Mouse (Mus musculus): ENCODE data around the gene Dlat. TPM values are rescaled to one million over a fixed set of nuclear protein-coding genes. Genes with fewer than 3 reads are reported as not detected.

Dlat gene
- polyA plus RNA-seq (2012; rRNA removed), result 15.9 and 18.7 TPM in 2 replicates

DNA sequence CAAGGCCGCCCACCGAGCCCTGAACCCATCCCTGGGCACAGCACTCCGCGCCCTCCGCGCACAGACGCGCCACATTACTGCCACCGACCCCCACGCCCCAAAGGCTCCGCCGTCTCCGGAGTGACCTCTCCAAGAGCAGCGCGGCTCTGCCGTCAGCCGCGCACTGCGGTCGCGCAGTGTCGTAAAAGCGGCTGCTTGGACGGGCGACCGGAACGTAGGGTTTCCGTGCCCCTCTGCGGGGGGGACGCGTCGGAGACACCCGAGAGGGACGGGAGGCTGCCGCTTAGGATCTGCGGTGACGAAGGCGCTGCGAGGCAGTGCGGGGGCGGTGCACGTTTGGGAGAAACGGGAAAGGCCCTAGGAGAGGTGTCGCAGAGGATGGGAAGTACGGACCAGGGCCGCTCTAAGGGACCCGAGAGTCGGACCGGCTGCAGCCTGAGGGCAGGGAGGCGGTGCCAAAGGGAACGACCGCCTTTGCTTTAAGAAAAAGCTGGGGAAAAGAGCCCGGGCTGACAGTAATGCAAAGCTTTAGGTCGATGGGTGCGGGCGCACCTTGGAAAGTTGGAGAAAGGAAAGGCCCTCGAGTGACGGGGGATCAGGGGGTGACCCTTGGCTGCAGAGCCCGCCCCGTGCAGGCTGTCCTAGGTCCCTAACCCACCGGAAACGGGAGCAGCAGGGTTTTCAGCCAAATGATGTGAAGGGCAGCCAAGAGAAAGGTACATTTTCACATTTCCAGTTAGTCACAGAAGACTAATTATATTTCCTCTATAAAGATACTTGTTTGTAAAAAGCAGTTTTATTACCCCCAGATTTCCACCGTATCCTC is at the start of gene Dlat:
Gene Dlat (minus strand): TSS at position 389 of the 826 bp plus-strand sequence.

GRCm38 (mm10) chr9:50616766-50617603 is 42.6 kb downstream of the Dlat start, which contains the start of the genes Pih1d2 and Nkapd1:
Pih1d2 (plus strand) TSS chr9:50617321.
Nkapd1 (minus strand) TSS chr9:50617464.

DNA sequence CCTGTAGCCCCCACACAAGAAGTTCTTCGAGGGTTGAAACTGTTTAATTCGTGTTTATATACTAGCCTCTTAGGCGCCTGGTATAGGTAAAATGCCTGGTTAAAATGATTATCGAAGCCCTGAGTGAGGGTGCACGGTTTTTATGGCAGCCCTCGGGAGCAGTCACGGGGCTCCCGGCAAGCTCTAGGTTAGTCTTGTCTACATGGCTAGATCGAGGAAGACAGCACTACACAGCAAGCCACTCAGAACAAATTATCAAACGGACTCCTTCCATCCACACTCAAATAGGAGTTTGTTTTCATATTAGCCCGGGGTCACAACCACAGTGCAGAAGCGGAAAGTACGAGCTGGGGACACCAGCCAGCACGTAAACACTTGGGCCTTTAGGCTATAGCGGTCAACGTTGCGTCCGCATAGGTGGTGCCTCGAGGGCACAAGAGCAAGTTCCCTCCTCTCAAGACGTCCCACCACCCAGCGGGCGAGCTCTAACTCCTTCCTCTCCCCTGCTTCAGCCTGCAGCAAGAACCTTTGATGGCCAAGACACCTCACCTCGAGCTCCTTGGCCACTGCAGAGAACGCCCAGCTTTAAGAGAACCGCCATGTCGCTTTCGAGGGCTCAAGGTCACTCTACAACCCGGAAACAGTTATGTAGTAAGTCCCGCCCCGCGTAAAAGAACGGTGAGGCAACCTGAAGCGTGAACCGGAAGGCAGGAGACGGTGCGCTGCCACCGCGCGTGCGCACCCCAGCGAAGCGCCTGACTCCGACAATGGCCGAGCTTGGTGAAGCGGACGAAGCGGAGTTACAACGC is 56.2 kb downstream of the Dlat start, which contains the start of the genes Sdhd and Timm8b:
Gene Sdhd (minus strand): TSS at position 624 of the 809 bp plus-strand sequence.
Gene Timm8b (plus strand): TSS at position 722 of the 809 bp plus-strand sequence.

Other genes starting within 250 kb of the Dlat start
- 0.92 and 1.3 TPM in 2 replicates for gene Plet1, start 165.3 kb downstream of the Dlat start, polyA plus RNA-seq (2012; rRNA removed)
- gene Pts, start 131.1 kb downstream of the Dlat start, polyA plus RNA-seq (2012; rRNA removed), result 29.6 and 30.3 TPM in 2 replicates
- gene Il18, start 105.0 kb downstream of the Dlat start, polyA plus RNA-seq (2012; rRNA removed), result 10.0 and 12.3 TPM in 2 replicates
- 1.4 and 2.0 TPM in 2 replicates for gene Bco2, start 104.6 kb downstream of the Dlat start, polyA plus RNA-seq (2012; rRNA removed)
- not detected in 2 replicates for gene Tex12, start 98.5 kb downstream of the Dlat start, polyA plus RNA-seq (2012; rRNA removed)
- 266 and 282 TPM in 2 replicates for gene Sdhd, start 56.0 kb downstream of the Dlat start, polyA plus RNA-seq (2012; rRNA removed)
- 159 and 160 TPM in 2 replicates for gene Timm8b, start 55.9 kb downstream of the Dlat start, polyA plus RNA-seq (2012; rRNA removed)
- 0.37 and 0.52 TPM in 2 replicates for gene Pih1d2, start 42.5 kb downstream of the Dlat start, polyA plus RNA-seq (2012; rRNA removed)
- gene Nkapd1, start 42.3 kb downstream of the Dlat start, polyA plus RNA-seq (2012; rRNA removed), result 4.4 and 4.5 TPM in 2 replicates
- gene Dixdc1, start 79.7 kb upstream of the Dlat start, polyA plus RNA-seq (2012; rRNA removed), result 3.8 and 4.7 TPM in 2 replicates
- 7.6 and 9.8 TPM in 2 replicates for gene 2310030G06Rik, start 86.8 kb upstream of the Dlat start, polyA plus RNA-seq (2012; rRNA removed)
- 3.7 and 5.2 TPM in 2 replicates for gene Cryab, start 91.5 kb upstream of the Dlat start, polyA plus RNA-seq (2012; rRNA removed)
- 1.3 and 1.4 TPM in 2 replicates for gene Hspb2, start 92.6 kb upstream of the Dlat start, polyA plus RNA-seq (2012; rRNA removed)
- gene Fdxacb1, start 108.5 kb upstream of the Dlat start, polyA plus RNA-seq (2012; rRNA removed), result 3.5 and 3.6 TPM in 2 replicates
- gene Alg9, start 115.2 kb upstream of the Dlat start, polyA plus RNA-seq (2012; rRNA removed), result 8.5 TPM in 2 replicates
- gene 1110032A03Rik, start 115.7 kb upstream of the Dlat start, polyA plus RNA-seq (2012; rRNA removed), result 22.5 and 25.7 TPM in 2 replicates
- gene Ppp2r1b, start 185.5 kb upstream of the Dlat start, polyA plus RNA-seq (2012; rRNA removed), result 14.1 and 14.4 TPM in 2 replicates

Measured in liver, embryonic 18 days (tissue).